Mouse (Mus musculus) liver, embryonic 14.5 days (tissue): ENCODE measurements around the gene Nipsnap1.

Experiments
- CTCF ChIP-seq: IDR thresholded peaks from 2 replicates; pipeline ENCODE4 v1.5.1; 2016; ENCODE audit warnings: antibody characterized with exemption, low read depth, control low read depth
- EP300 ChIP-seq: IDR thresholded peaks from 2 replicates; pipeline ENCODE4 v1.6.1; 2016; ENCODE audit warnings: antibody characterized with exemption, low read depth

DNA sequence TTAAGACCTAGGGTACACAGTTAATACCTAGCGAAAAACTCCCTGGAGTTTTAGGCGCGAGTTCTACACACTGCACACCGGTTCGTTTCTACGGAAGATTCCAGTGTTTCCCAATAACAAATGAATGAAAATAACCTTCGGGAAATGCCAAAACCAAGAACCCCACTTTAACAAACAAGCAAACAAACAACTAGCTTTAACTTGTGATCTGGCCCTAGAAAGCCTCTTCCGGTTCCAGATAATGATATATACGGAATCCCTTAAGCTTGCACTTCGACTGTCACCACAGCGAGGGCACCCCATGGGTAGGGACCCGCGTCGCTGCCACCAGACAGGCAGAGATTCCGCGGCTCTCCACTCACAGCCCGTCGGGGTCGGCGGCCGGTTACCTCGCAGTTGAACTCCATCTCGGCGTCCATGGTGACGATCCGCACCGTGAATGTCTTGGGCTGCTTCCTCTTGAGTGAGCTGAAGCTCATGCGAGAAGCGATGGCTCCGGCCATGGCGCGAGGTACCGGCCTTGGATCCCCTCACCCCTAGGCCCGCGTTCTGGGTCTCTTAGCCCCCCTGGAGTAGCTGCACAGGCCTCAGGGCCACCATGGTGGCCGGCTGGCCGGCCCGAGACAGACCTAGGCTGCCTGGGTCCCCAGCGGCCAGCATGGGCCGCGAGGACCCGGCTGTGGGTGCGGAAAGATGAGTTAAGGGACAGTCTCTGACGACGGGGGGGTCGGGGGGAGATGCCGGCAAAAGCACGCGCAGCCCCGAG, 25.1 kb upstream of the Nipsnap1 start:
- peak; percentile 10; the same call in 1 of the 2 replicates for TF ChIP-seq CTCF
- no peak for TF ChIP-seq EP300
